In genomic region chr19:42069241-42069525, GRCm38 (mm10) we compare ENCODE assay signal across 7 mouse cellular contexts. TPM values are rescaled to one million over a fixed set of nuclear protein-coding genes. Genes with fewer than 3 reads are reported as not detected.
DNase-seq lines count a peak whose midpoint lies in the region; ATAC-seq and TF ChIP-seq lines count a peak whose summit lies in the region.

No protein-coding gene starts in this region.

- in situ Hi-C loops in CH12.LX (cut with MboI; ENCODE audit: low pct_ligation_motif_present, low pct_unique_long_range_greater_than_20kb, low sequenced_read_pairs) = no loop called here

- H3K27me3 ChIP-seq in hindbrain, embryonic 16.5 days (replicated peaks; ENCODE audit: control insufficient read depth, insufficient read depth, low read length) = no peaks in the 10 kb centered on the region
- H3K27me3 ChIP-seq in hindbrain, embryonic 10.5 days (ENCODE audit: insufficient read depth, poor library complexity, severe bottlenecking) = no peaks in the 10 kb centered on the region
- peaks cover 15% of the 10 kb centered on the region for H3K27me3 ChIP-seq in CH12.LX (replicated peaks)

- no peak for TF ChIP-seq EP300 in CH12.LX (IDR thresholded peaks at IDR 0.05; ENCODE audit: low read length)

- no peaks in the 10 kb centered on the region for H3K79me2 ChIP-seq in CH12.LX (replicated peaks; ENCODE audit: control insufficient read depth, extremely low read depth, insufficient read depth, poor library complexity, severe bottlenecking)

- H3K9me3 ChIP-seq in hindbrain, embryonic 16.5 days (ENCODE audit: control insufficient read depth, low read length) = no peaks in the 10 kb centered on the region
- H3K9me3 ChIP-seq in hindbrain, embryonic 10.5 days = no peaks in the 10 kb centered on the region
- peaks cover 4% of the 10 kb centered on the region for H3K9me3 ChIP-seq in CH12.LX (replicated peaks; ENCODE audit: low read length)

- WGBS in hindbrain, embryonic 16.5 days = 53% methylated on average over 6 of the region's 6 CpGs
- WGBS in hindbrain, embryonic 10.5 days = 63% methylated on average over 6 of the region's 6 CpGs

- H3K4me3 ChIP-seq in hindbrain, embryonic 16.5 days (ENCODE audit: low read length) = no peak overlapping the region
- H3K4me3 ChIP-seq in hindbrain, embryonic 10.5 days = no peak overlapping the region
- H3K4me3 ChIP-seq in CH12.LX (replicated peaks in 1 of 3; ENCODE audit: low read depth in 2 of 3, low read length in 2 of 3, poor library complexity in 1 of 3) = no peak overlapping the region

- H3K36me3 ChIP-seq in hindbrain, embryonic 16.5 days (ENCODE audit: control insufficient read depth, insufficient read depth, low read length) = peaks cover 3% of the 10 kb centered on the region; the same call in 1 of the 2 replicates
- 0 out of 2 replicates have a peak, but pooled peaks cover 8% of the 10 kb centered on the region for H3K36me3 ChIP-seq in hindbrain, embryonic 10.5 days
- no peaks in the 10 kb centered on the region for H3K36me3 ChIP-seq in CH12.LX (replicated peaks in 1 of 2; ENCODE audit: control insufficient read depth in 1 of 2, insufficient read depth in 1 of 2, low read length in 1 of 2)

- TF ChIP-seq RAD21 in CH12.LX (IDR thresholded peaks at IDR 0.05; ENCODE audit: low read depth, low read length) = peak; percentile 25

- dilution Hi-C loops in CH12.LX (cut with MboI; ENCODE audit: extremely low pct_ligation_motif_present, extremely low pct_unique_long_range_greater_than_20kb, low sequenced_read_pairs) = no loop called here

- peak; percentile 52; the same call in 1 of the 2 replicates for ATAC-seq in hindbrain, embryonic 16.5 days

- H3K27ac ChIP-seq in hindbrain, embryonic 16.5 days (ENCODE audit: low read depth, low read length) = no peak overlapping the region
- no peak overlapping the region for H3K27ac ChIP-seq in hindbrain, embryonic 10.5 days
- H3K27ac ChIP-seq in CH12.LX (ENCODE audit: insufficient read depth, low read depth) = no peak overlapping the region

- TF ChIP-seq POLR2A in CH12.LX (IDR thresholded peaks at IDR 0.05; ENCODE audit: low read depth, low read length) = no peak

- no peak for DNase-seq in hindbrain, embryonic 10.5 days (ENCODE audit: low spot score)
- DNase-seq in CH12.LX (ENCODE audit: extremely low read depth) = no peak
- peak; percentile 29 for DNase-seq in R1 (ENCODE audit: low read depth, low spot score)
- DNase-seq in kidney, postnatal 14 days = peak; percentile 58
- no peak for DNase-seq in urinary bladder, postnatal 10 days (ENCODE audit: low spot score)
- no peak for DNase-seq in testis, postnatal 10 days (ENCODE audit: low spot score)

- TF ChIP-seq CTCF in CH12.LX (conservative IDR thresholded peaks at IDR 0.05 in 1 of 2, IDR thresholded peaks at IDR 0.05 in 1 of 2; ENCODE audit: low read depth in 2 of 2, low read length in 2 of 2) = peak in 1 of 2 experiments; percentile 37; a peak in 2 of 4 replicates

- H3K4me2 ChIP-seq in hindbrain, embryonic 16.5 days (ENCODE audit: low read length) = 0 out of 2 replicates have a peak overlapping the region, but pooled peaks have one; percentile 4
- H3K4me2 ChIP-seq in CH12.LX (ENCODE audit: insufficient read depth, low read depth, poor library complexity, severe bottlenecking) = no peak overlapping the region

- no peaks in the 10 kb centered on the region for H3K4me1 ChIP-seq in hindbrain, embryonic 16.5 days (ENCODE audit: control insufficient read depth, insufficient read depth, low read depth, low read length)
- 0 out of 2 replicates have a peak, but pooled peaks cover 7% of the 10 kb centered on the region for H3K4me1 ChIP-seq in hindbrain, embryonic 10.5 days (replicated peaks)
- peaks cover 0 to 5% of the 10 kb centered on the region in 2 experiments; a peak in 1 of 4 replicates for H3K4me1 ChIP-seq in CH12.LX (ENCODE audit: control insufficient read depth in 1 of 2, insufficient read depth in 2 of 2)

- no peak overlapping the region for H3K9ac ChIP-seq in hindbrain, embryonic 16.5 days (ENCODE audit: low read depth, low read length)
- H3K9ac ChIP-seq in CH12.LX (ENCODE audit: insufficient read depth, low read depth) = no peak overlapping the region

TF ChIP-seq in CH12.LX, 34 proteins besides CTCF, POLR2A, EP300 and RAD21:
- TF ChIP-seq POLR2AphosphoS2 (IDR thresholded peaks at IDR 0.05; ENCODE audit: low read depth, low read length) = no peak
- TF ChIP-seq RCOR1 (conservative IDR thresholded peaks at IDR 0.05; ENCODE audit: low read depth, low read length) = no peak
- no peak for TF ChIP-seq JUND (conservative IDR thresholded peaks at IDR 0.05; ENCODE audit: low read depth, low read length)
- no peak for TF ChIP-seq ZMIZ1 (IDR thresholded peaks at IDR 0.05; ENCODE audit: low read depth, low read length)
- TF ChIP-seq GABPA (IDR thresholded peaks at IDR 0.05; ENCODE audit: insufficient replicate concordance, low read depth, low read length) = no peak
- no peak for TF ChIP-seq BHLHE40 (IDR thresholded peaks at IDR 0.05; ENCODE audit: low read depth, low read length)
- no peak for TF ChIP-seq CHD2 (IDR thresholded peaks at IDR 0.05; ENCODE audit: low read length)

RNA-seq across cellular contexts. Expression of gene Morn4, which starts 17.0 kb away (rescaled TPM):
- polyA plus RNA-seq in hindbrain, embryonic 16.5 days (2015; fragmentation: Nextera tagmentation; extraction: Ambion mirVana) = 137 and 139 TPM in 2 replicates
- 52.6 and 73.6 TPM in 2 replicates for polyA plus RNA-seq in hindbrain, embryonic 10.5 days (2016; fragmentation: Nextera tagmentation; extraction: Ambion mirVana)
- total RNA-seq in CH12.LX (2012; rRNA removed) = 0.04 TPM in 1 of 2 replicates, not detected in the other
- total RNA-seq in CH12.LX (2014; rRNA removed) = not detected in 2 replicates
- polyA plus RNA-seq in CH12.LX (2012; ENCODE audit: insufficient read length, low read depth) = 0.24 and 0.27 TPM in 2 replicates

RNA-seq across cellular contexts. Expression of gene 4933411K16Rik, which starts 17.1 kb away (rescaled TPM):
- not detected in 2 replicates for polyA plus RNA-seq in hindbrain, embryonic 16.5 days (2015; fragmentation: Nextera tagmentation; extraction: Ambion mirVana)
- polyA plus RNA-seq in hindbrain, embryonic 10.5 days (2016; fragmentation: Nextera tagmentation; extraction: Ambion mirVana) = not detected in 2 replicates
- total RNA-seq in CH12.LX (2012; rRNA removed) (not detected in 2 replicates), CH12.LX (2014; rRNA removed) (not detected in 2 replicates)
- not detected in 2 replicates for polyA plus RNA-seq in CH12.LX (2012; ENCODE audit: insufficient read length, low read depth)

RNA-seq across cellular contexts. Expression of gene Pi4k2a, which starts 21.1 kb away (rescaled TPM):
- 9.6 and 23.9 TPM in 2 replicates for polyA plus RNA-seq in hindbrain, embryonic 16.5 days (2015; fragmentation: Nextera tagmentation; extraction: Ambion mirVana)
- 28.2 TPM in 2 replicates for polyA plus RNA-seq in hindbrain, embryonic 10.5 days (2016; fragmentation: Nextera tagmentation; extraction: Ambion mirVana)
- total RNA-seq in CH12.LX (2012; rRNA removed) = 10.0 and 10.9 TPM in 2 replicates
- 5.8 and 7.0 TPM in 2 replicates for total RNA-seq in CH12.LX (2014; rRNA removed)
- 21.4 and 23.9 TPM in 2 replicates for polyA plus RNA-seq in CH12.LX (2012; ENCODE audit: insufficient read length, low read depth)

RNA-seq across cellular contexts. Expression of gene Hoga1, which starts 23.8 kb away (rescaled TPM):
- polyA plus RNA-seq in hindbrain, embryonic 16.5 days (2015; fragmentation: Nextera tagmentation; extraction: Ambion mirVana) = 2.0 and 2.4 TPM in 2 replicates
- polyA plus RNA-seq in hindbrain, embryonic 10.5 days (2016; fragmentation: Nextera tagmentation; extraction: Ambion mirVana) = 1.3 and 1.9 TPM in 2 replicates
- total RNA-seq in CH12.LX (2012; rRNA removed) = not detected in 2 replicates
- total RNA-seq in CH12.LX (2014; rRNA removed) = not detected in 2 replicates
- polyA plus RNA-seq in CH12.LX (2012; ENCODE audit: insufficient read length, low read depth) = not detected in 2 replicates

RNA-seq across cellular contexts. Expression of gene Ankrd2, which starts 33.4 kb away (rescaled TPM):
- polyA plus RNA-seq in hindbrain, embryonic 16.5 days (2015; fragmentation: Nextera tagmentation; extraction: Ambion mirVana) = 1.1 and 1.5 TPM in 2 replicates
- 0.39 TPM in 1 of 2 replicates, not detected in the other for polyA plus RNA-seq in hindbrain, embryonic 10.5 days (2016; fragmentation: Nextera tagmentation; extraction: Ambion mirVana)
- total RNA-seq in CH12.LX (2012; rRNA removed) (not detected in 2 replicates), CH12.LX (2014; rRNA removed) (not detected in 2 replicates)
- not detected in 2 replicates for polyA plus RNA-seq in CH12.LX (2012; ENCODE audit: insufficient read length, low read depth)

Comparison
In these comparisons a context has a peak if more than half of its experiments do, and no peak if none do; other contexts are left out.
1. DNase-seq: peak in R1 (single experiment) and kidney, postnatal 14 days (single experiment); none in hindbrain, embryonic 10.5 days (single experiment), CH12.LX (single experiment), urinary bladder, postnatal 10 days (single experiment) and testis, postnatal 10 days (single experiment).
2. RNA of gene Morn4, which starts 17.0 kb away (polyA plus RNA-seq): 137 to 139 TPM in hindbrain, embryonic 16.5 days and 52.6 to 73.6 TPM in hindbrain, embryonic 10.5 days; 0.24 to 0.27 TPM in CH12.LX; every median in the first group is over 10 times any median in the second.